Mouse (Mus musculus) A20 (cell line): ENCODE measurements around the gene M6pr.
"Not testable (repeated sequence)": the region's sequence is repeated elsewhere in the genome, so short reads cannot be mapped to it uniquely, and the experiment has no call there.

Experiments used
- DNase-seq: peaks from one replicate; pipeline ENCODE4 v3.0.0-alpha.2; 2011; ENCODE audit warnings: low read depth, low spot score

M6pr gene

GRCm38 (mm10) chr6:122340349-122341000 is 32.0 kb downstream of the M6pr start, which contains the start of gene Phc1:
Phc1 (minus strand) TSS chr6:122340561.
- peak; percentile 56 for DNase-seq

DNA sequence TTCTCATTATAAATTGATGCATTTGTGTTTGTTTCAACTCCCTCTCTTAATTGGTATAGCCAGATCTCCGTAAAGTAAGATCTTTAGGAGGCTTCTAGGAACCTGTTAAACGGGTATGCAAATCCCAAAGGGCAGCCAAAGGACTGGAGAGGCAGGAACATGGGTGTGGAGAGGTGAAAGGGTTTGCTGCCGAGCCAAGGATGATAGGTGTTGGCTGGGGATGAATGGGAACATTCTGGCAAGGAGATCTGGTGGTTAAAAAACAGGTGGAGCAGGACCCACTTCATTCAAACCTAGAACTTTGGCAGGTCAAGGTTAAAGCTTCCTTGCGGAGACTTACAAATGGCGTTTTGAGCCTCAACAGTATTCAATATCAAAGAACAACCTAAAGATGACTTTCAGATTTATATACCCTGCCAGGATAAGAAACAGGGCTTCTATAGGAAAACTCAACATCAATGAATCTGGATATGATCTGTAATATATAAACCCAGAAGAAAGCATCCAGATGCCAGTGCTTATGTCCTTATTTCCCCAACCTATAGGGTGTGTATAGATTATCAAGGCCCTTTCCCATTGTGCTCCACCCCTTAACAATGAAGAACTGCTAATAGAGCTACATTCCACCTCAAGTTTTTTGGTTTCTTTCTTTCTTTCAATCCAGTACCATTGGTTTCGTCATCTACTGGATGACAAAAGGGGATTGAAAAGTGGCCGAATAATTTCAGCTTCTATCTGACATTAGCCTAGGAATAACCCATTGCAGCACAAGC is 32.7 kb downstream of the M6pr start:
- DNase-seq = no peak

DNA sequence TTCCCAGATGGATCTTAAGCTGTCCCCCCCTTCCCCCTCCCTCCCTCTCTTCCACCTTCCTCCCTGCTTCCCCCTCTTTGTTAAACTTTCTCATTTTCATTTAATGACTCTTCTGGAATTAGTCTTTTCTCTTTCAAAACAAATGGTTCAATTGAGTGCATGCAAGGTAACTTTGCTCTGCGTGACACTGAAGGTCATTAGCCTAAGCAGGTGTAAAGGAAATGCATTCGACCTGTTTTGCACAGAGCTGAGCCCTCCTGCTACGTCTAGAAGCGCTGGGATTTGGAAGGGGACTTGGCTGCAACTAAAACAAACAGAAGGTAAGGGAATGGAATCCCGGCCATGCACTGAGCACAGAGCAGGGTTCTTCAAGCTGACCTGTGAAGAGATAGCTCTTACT is 33.6 kb downstream of the M6pr start:
- no peak for DNase-seq

- DNase-seq = peak; percentile 8
Measured at GRCm38 (mm10) chr6:122343719-122344118, 35.2 kb downstream of the M6pr start.

DNA sequence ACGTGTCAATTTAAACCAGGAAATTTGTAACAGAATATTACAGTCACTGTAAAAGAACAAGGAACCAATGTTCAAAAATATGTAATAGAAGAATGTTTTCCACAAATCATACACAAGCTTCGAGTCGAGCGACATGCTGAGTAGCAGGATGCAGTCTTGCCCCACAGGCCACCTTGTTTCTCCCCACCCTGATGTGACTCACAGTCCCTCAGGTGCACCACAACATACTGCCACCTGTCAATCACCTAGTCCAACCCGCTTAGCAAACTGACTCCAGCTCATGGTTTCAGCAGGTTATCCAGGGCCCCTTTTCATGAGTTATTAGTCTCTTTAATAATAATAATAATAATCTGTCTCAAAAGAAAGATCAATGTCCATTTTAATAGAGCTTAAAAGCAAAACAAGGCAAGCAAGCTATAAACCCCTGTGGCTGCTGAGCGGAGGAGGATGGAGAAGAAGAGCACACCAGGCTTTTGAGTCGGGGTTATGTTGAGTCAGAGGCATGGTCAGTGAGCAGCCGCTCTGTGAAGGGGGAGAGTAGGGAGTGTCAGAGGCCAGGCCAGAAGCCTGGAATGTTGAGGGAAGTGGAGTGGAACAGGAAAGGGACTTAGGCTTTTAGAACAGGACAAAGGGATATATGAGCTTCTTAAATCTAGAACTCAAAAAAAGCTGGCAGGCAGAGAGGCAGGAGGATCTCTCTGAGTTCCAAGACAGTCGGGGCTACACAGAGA is 36.0 kb downstream of the M6pr start:
- DNase-seq = no peak

- no peak for DNase-seq
Measured at GRCm38 (mm10) chr6:122345731-122346130, 37.2 kb downstream of the M6pr start.

DNA sequence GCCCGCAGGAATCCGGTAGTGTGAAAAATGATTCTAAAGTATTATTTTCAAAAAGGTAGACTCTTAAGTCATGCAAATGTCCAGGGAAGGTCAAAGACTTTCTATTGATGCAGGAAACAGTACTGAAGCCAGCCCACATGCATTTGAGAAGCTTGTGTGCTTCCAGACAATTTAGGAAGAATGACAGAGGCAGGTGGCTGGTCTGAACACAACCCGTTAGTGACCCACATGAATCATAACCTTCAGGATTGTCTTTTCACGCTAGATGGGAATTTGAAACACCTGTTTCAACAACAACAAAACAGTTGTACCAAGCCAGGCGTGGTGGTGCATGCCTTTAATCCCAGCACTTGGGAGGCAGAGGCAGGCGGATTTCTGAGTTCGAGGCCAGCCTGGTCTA is 37.9 kb downstream of the M6pr start:
- DNase-seq = no peak

- DNase-seq = not testable (repeated sequence)
Measured at GRCm38 (mm10) chr6:122347326-122347725, 38.8 kb downstream of the M6pr start.

- no peak for DNase-seq
Measured at GRCm38 (mm10) chr6:122355909-122356308, 47.4 kb downstream of the M6pr start.

- DNase-seq = no peak
Measured at GRCm38 (mm10) chr6:122357089-122357488, 48.6 kb downstream of the M6pr start.

- DNase-seq = no peak
Measured at GRCm38 (mm10) chr6:122365706-122366105, 57.2 kb downstream of the M6pr start.

DNA sequence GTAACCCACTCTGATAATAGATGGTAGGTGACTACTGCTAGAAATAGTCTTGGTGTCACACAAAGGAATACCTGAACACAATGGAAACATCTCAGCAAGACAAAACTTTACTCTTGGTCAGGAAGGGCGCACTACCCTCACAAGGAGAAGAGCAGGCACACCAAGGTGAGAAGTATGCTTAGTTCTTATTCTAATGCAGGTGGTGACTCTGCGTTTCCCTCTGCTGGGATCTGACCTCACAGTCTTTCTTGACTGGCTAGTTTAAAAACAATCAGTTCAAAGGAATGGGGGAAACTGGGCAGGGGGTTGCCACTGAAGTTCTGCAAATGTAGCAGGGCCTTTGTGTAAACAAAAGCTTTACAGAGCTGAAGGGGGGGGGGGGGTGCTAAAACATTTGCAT is 57.8 kb downstream of the M6pr start:
- no peak for DNase-seq

DNA sequence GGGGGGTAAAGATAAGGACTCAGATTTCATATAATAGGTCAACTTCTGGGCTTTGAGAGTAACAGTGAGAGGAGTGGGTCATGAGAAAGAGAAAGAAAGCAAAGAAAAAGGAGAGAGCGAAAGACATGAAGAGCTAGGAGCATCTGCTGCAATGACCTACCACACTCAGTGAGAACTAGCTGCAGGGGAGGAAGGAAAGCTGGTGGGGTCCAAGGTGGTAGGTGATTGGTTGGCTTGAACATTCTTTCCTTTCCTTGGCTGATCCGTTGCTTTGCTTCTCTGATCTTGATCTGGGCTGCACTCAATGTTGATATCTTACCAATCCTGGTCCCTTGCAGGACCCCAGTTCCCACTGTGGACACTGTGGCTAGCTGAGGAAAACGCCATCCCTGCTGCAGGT is 58.5 kb downstream of the M6pr start:
- no peak for DNase-seq
